Mouse (Mus musculus) right cerebral cortex, postnatal 4 days (tissue): ENCODE results near the gene Cyb561a3.
"Not testable (repeated sequence)": the region's sequence is repeated elsewhere in the genome, so short reads cannot be mapped to it uniquely, and the experiment has no call there.

Source experiments
- DNase-seq: peaks from one replicate; pipeline ENCODE4 v3.0.0-alpha.2; 2022

The Cyb561a3 gene

DNA sequence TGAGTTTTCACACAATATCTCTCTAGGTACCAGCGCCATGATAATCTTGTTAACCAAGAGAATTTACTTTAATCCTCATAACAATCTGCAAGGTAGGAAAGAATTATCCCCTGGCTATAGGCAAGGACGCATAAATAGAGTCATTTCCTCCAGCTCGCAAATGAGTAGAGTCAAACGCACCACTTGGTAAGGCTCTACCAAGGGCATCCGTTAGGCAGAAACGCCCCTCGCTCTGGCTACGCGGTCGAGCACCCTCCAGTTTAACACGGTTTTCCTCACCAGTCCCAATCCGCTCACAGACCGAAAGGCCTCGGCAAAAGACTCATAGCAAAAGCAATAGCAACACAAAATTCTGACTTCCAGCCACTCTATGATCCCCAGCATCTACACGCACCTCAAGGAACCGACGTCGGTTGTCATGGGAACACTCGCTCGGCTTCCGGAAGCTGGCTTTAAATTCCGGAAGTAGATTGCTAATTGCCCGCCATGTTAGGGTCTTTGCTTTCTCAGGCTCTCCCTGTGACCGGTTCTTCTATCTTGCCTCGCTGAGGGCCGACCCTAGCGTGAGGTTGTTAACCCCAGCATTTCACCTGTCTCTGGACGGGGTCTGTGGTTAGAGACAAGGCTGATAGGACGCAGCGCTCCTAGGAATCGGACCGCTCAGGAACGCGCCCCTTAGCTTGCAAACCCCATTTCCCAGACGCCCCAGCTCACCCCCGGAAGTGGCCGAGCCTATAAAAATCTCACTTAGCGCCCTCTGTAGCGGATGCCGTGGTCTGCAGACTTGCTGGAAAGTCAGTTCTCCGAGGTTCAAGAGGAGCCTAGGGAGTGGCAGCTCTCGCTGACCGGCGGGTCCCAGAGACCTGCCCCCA, at the start of gene Cyb561a3, which contains the start of gene Tmem138:
Gene Cyb561a3 (plus strand): TSS at position 483 of the 872 bp plus-strand sequence.
Gene Tmem138 (minus strand): TSS at position 673 of the 872 bp plus-strand sequence.
- peak; percentile 84 for DNase-seq

DNA sequence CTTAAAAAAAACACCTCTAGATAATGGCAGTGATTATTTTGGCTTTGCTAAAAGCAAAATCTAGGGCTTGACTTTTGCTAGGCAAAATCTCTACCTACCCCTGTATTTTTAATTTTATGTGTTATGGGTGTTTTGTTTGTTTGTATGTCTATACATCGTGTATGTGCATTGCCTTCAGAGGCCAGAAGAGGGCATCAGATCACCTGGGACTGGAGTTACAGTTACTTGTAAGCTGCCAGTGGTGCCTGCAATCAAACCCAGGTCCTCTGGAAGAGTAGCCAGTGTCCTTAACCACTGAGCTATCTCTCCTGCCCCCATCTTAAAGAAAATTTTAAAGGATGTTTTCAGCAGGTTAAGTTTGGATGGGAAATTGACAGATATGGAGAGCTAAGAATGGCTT, 46.9 kb upstream of the Cyb561a3 start:
- no peak for DNase-seq

DNA sequence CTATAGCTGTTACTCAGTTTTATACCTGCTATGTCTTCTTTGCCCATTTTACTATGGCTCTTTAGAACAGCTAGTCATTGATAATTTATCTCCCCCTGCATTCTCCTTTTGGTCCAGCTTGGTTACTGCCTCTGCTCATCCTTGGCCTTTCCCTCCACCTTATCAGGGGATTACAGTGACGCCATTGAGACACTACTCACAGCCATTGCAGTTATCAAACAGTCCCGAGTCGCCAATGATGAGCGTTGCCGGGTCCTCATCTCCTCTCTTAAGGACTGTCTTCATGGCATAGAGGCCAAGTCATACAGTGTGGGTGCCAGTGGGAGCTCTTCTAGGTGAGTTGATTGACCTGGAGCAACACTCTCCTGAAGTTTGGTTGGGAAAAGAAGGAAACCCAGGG, 37.5 kb upstream of the Cyb561a3 start:
- DNase-seq, result no peak

DNA sequence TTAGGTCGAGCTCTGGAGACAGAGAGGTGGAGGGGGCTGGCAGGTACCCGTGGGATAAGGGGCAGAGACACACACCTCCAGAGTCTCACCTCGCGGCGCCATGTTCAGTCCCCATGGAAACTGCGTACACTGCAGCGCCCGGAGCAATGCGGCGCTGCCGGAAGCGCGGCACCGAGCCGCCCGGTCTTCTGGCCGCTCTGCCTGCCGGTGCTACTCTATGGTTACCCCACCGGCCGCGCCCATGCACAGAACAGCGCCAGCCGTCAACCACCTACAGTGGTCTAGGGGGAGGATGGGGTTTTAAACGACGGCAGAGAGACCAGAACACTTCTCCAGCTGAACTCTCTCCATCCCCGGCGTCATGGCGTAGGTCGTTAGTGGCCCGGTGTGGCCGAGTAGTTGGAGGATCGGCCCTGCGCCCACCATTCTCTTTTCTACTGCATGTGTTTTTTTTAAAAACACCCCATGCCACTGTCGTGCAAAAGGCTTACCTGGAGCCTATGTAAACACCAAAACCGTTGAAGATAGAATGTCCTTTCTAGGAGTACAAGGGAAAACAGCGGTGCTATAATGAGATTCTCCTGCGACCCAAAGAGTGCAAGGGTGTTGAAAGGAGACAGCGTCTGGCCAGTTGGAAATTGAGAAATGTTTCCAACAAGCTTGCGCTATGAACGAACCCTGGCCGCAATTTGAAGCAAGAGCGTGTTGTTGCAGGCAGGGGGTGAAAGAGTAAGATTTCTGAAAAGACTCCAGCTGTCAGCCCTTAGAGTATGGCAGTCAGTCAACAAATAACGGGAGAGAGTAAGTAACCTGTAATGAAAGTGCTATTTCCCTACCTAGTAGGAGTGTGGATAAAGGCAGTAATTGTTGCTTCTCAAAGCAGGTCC, 21.1 kb upstream of the Cyb561a3 start, which contains the start of gene Tmem216:
Gene Tmem216 (minus strand): TSS at position 615 of the 887 bp plus-strand sequence.
- peak; percentile 84 for DNase-seq

DNA sequence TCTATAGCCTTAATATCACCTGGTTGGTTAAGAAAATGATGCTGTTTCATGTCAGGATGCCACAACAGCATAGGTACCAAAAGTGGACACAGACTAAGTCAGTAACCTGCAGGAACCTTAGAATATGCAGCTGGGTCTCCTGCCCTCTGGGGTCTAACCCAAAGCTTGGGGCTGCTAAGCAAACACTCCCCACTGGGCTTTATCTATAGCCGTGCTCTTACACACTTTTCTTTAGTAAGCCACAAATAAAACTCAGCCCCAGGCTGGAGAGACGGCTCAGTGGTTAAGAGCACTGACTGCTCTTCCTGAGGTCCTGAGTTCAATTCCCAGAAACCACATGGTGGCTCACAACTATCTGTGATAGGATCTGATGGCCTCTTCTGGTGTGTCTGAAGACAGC, 20.0 kb upstream of the Cyb561a3 start:
- no peak for DNase-seq

DNA sequence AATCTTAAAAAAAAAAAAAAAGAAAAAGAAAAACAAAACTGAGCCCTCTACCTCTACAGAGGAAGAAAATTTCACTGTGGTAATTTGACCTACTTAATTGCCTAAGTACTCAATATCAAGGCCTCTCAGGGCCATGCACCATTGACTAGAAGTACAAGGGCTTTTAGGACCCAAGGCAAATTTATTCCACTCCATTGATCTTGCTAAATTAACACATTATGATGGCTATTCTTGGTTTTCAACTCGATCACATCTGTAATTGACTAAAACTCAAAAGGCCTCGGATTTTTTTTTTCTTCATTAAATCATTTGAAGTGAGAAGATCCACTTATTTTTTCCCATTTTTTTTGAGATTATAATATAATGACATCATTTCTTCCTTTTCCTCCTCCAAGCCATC, 19.5 kb upstream of the Cyb561a3 start:
- no peak for DNase-seq

DNA sequence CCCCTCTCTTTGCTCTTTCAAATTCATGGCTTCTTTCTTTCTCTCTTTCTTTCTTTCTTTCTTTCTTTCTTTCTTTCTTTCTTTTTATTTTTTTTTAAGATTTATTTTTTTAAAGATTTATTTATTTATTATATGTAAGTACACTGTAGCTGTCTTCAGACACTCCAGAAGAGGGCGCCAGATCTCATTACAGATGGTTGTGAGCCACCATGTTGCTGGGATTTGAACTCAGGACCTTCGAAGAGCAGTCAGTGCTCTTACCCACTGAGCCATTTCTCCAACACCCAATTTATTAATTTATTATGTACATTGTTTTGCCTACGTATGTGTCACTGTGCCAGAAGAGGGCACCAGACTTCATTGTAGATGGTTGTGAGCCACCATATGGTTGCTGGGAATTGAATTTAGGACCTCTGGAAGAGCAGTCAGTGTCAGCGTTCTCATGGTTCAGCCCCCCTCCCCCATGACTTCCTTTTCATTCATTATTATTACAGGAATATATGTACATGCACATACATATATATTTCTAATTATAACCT, 19.1 kb upstream of the Cyb561a3 start:
- not testable (repeated sequence) for DNase-seq

DNA sequence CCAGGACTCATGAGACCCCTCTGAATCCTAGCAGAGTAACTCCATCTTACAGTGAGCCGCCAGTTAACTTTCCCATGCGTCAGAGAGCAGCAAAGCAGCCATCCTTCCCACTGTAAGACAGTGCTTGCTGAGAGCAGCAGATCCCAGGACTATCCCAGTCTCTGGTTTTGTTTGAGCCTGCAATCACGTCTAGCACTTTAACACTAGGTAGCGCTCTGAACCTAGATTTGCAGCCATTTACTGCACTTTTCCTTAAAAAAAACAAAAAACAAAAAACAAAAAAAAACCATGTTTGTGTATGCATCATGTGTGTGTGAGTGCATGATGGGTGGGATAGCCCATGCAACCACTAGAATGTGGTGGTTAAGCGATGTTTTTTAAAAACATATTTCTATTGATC, 16.9 kb upstream of the Cyb561a3 start:
- no peak for DNase-seq

DNA sequence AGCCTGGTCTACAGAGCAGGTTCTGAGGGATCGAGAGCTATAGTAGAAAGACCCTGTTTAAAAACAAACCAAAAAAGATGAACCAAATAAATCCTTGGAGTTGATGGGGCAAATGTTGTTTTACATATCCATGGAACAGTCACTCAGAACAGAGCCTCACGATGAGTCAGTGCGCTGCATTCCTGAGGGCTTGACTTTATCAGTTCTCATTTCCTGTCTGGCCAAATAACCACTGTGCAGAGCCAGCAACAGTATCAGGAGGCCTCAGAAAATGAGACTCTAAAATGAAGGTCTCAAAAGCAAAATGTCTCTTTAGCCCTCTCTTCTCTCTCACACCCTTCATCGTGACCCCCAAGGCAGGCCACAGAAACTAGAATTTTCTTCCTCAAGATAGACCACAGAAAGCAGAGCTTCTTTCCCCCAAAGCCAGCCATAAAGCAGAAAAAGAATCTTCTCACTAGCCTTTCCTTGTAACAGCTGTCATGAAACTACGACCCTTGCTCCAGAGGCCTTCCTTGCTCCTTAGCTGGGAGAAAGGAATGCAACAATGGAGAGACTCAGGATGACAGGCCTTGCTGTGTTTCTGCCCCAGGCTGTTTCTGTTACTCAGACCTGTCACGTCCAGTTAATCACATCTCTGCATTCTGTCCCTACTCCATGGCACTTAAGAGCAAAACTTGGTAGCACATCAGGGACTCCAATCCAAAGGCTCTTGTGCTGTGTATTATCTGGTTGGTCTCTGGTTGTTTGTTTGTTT, 15.2 kb upstream of the Cyb561a3 start:
- no peak for DNase-seq

DNA sequence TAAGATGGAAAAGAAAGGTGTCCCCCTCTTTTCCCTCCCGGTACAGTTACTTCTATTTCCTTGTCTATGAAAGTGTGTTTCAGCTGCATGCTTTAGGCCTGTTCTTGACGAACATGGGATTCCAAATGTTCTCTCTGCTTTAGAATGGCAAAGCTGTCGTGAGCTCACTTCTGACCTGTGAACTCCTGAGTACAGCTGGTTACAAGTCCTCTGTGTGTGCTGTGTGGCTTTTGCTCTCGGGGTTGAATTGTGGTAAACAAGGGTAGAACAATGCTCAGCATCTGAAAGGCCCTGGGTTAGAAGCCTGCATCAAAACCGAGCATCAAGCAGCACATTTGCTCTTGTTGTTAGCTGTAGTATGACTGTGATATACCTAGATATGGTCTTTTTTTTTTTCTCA, 14.6 kb upstream of the Cyb561a3 start:
- DNase-seq, result no peak

DNA sequence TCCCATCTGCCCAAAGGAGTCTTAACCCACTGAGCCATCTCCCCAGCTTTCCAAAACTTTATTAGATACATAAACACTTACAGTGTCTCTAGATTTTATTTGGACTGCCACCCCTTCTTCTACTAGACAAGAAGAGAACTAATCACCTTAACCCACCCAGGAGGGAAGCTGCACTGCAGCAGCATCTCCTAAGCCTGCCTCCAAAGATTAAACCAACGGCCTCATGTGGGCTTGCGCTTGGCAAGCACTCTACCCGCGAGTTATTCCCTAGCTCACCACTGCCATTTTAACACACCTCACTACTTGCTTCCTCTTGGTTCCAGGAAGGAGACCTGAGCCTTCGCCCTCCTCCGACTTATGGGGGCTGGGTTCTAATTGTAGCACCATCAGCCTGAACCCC, 12.7 kb upstream of the Cyb561a3 start:
- DNase-seq, result no peak

DNA sequence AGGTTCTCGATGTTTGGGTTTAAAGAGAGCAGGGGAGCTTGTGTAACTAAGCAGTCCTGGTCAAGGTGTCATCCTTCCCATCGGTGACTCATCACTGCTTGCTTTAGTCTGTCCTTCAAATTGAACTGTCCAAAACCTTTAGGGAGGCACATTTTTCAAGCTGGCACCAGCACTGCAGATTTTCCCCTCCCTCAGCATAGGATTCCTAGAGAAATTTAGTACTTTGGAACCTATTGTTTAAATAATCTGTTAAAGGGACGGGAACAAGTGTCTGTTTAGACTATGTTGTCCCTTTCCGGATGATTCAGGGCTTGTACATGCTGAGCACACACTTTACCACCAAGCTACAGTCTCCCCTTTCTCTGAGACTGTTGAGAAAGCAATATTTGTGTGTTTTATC, 11.8 kb upstream of the Cyb561a3 start:
- DNase-seq, result no peak

DNA sequence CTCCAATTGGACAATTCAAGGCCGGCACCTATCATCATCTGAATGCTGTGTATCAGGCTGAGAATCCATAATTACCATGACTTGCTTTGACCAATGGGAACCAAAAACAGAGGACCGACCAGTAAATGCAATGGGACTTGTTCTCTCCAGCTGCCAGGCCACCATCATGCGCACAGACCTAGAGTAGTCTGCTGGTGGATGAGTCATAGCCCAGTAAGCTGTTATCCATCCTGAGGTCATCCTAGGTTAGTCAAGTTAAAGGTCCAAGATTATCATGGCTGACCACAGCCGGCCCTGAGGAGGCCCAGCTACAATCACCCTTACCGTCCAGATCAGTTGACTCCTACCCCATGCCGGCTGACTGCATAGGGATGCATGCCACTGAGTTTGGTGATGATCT, 7.3 kb upstream of the Cyb561a3 start:
- DNase-seq, result no peak

DNA sequence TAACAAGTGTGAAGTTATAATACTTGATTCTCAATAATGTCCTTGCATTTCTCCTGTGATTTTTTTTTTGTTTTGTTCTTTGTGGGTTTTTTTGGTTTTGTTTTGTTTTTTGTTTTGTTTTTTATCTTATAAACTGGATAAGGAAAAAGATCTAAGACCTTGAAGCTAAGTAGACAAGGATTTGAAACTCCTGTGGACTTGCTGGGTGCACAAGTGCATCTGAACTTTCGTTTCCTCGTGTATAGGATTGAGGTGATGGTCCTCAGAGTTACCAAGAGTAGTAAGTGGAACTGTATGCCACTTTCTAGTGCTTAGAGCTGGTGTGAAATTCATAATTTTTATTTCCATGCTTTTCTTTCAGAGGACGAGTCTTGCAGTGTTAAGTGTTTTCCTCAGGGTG, 3.1 kb downstream of the Cyb561a3 start:
- DNase-seq, result no peak

DNA sequence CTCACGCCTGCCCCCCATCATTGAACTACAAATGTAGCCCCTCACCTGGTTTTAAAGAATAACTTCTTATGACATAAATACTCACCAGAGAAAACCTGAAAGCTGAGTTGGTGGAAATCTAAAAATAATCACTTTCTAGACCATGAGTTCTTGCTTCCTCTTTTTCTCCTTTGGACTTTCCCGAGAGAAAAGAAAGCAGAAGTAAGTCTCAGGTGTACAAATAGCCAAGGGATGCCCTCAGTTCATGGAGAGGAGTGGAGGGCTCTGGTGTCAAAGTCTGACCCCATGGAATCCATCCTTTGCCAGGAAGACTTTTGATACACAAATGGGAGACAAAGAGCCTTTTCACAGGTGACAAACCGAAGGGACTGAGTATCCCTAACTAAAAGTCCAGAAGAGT, 3.8 kb downstream of the Cyb561a3 start:
- DNase-seq, result no peak

DNA sequence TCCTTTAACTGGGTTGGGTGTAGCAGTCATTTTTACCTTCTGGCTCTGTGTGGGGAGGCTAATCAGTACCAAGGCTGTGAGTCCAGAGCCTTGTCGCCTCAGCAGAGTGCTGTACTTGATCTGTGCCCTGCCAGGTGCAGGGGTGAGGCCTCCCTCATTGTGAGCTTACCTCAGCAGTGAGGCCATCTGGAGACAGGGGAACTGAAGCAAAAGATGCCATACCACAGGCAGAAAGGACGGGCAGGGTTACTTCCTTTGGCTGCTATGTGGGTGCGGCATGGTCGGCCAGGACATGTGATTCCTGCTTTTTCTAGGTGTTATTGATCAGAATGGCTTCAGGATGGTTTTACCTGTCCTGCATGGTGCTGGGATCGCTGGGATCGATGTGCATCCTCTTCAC, 5.0 kb downstream of the Cyb561a3 start:
- DNase-seq, result no peak

DNA sequence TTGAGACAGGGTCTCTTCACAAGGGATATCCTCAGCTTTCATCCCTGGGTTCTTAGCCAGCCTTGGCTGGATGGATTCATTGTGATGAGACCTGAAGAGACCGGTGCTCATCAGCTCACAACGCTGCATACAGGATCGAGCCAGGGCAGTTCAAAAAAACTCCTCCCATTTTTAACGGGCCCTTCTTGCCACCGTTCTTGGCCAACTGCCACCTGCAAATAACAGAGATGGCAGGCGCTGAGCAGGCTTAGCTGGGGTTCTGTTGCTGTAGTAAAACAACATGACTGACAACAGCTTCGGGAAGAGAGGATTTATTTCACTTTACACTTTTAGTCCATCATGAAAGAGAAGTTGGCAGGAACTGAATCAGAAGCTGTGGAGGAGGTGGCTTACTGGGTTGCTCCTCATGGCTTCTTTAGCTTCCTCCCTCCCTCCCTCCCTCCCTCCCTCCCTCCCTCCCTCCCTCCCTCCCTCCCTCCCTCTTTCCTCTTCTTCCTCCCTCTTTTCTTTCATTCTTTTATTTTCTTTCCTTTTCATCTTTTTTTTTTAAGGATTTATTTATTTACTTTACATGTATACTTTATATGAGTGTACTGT, 6.7 kb downstream of the Cyb561a3 start:
- DNase-seq, result no peak

DNA sequence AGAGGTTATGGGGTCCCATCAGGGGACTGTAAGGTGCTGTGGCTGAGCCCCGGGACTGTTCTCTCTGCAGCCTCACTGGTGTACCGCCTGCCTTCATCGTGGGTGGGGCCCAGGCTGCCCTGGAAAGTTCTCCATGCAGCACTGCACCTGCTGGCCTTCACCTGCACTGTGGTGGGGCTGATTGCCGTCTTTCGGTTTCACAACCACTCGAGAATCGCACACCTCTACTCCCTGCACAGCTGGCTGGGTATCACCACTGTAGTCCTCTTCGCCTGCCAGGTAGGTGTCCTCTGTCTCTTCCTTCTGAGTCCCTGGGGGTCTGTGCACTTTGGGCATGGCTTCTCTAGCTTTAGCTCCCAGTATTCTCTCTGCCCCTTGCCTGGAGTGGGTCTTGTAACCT, 8.1 kb downstream of the Cyb561a3 start:
- DNase-seq, result no peak

DNA sequence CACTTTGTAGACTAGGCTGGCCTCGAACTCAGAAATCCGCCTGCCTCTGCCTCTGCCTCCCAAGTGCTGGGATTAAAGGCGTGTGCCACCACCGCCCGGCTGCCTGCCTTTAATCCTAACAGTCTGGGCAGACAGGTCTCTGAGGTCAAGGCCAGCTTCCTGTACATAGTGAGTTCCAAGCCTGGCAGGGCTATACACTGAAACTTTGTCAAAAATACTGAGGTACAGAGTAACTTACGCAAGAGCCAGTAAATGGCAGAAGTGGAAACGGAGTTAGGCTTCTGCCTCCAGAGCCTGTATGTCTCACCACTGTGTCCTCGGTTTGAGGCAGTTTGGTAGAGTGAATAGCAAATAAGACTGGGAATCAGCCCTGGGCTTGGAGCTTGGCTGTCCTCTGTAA, 10.3 kb downstream of the Cyb561a3 start:
- DNase-seq, result no peak

DNA sequence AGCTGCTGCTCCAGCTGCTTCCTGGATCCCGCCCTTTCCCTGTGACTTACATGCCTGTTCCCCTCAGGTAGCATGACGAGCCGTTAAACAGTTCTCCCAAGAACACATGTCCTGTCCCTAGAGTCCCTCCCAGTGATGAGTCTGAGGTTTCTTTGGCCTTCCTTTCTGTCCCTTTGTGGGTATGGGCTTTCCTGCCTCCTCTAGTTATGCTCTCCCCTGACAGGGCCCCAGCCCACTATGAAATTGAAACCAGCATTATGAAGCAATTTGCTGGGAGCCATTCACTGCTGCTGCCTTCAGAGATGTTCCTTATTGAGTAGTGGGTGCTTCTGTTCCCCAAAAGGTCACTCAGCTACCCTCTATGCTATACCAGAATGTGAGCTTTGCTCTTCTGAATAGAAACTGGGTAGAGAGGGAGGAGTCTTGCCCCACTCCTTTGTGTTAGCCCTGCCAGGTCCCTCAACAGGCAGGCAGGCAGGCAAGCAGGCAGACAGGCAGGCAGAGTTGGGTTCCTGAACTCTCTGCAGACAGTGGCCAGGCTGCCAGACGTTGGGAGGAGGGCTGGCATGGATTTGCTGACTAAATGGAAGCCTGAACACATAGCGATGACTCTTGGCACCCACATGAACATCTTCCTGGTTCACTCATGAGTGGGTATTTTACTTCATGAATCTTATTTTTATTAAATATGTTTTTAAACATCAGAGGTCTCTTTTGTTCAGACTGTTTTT, 12.3 kb downstream of the Cyb561a3 start:
- no peak for DNase-seq

DNA sequence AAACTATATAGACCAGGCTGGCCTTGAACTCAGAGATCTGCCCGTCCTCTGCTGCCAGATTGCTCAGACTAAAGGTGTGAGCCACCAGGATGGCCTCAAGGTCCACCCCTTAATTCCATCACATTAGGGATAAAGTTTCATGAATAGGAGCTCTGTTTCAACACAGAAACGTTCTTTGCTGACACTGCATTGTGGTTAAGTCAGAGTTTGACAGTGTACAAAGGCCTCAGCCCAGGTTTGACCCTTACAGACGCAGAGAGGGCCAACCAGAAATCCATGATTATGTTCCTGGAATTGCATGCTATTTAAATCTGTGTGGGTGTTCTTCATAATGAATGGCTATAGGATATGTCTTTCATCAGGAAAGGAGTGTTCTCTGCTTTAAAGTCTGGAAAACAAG, 13.3 kb downstream of the Cyb561a3 start:
- DNase-seq, result no peak
